Mouse (Mus musculus): ENCODE data around the gene Sh3pxd2b.

- TF ChIP-seq GATA1 (IDR thresholded peaks at IDR 0.05; ENCODE audit: low read length) (no peak), TAL1 (IDR thresholded peaks at IDR 0.05; ENCODE audit: low read length) (no peak)
Measured at GRCm38 (mm10) chr11:32375104-32375535, 27.5 kb downstream of the Sh3pxd2b start.

All from erythroblast, embryonic 14.5 days (primary cell).